Mouse (Mus musculus): ENCODE data around the gene Tubb1.

- TF ChIP-seq CTCF (IDR thresholded peaks at IDR 0.05; ENCODE audit: insufficient read depth, low read depth, low read length) (no peak), POLR2A (IDR thresholded peaks at IDR 0.05; ENCODE audit: insufficient read depth, low read depth, low read length) (no peak)
Observed at GRCm38 (mm10) chr2:174478746-174479145, 28.3 kb downstream of the Tubb1 start.
